Mouse (Mus musculus): ENCODE measurements at regions not wholly inside any gene's neighbourhood (a gene's known extent, or its start where the extent isn't known, plus 50 kb on each side); places are given as distances from the start of the nearest gene placed in this dataset.
"Not testable (repeated sequence)": the region's sequence is repeated elsewhere in the genome, so short reads cannot be mapped to it uniquely, and the experiment has no call there.

GRCm38 (mm10) chr16:55503273-55503672, 205.5 kb upstream of the Zpld1 start:
- H3K27me3 ChIP-seq = no peaks in the 10 kb centered on the region
- H3K9ac ChIP-seq = no peak overlapping the region
- ATAC-seq (ENCODE audit: borderline replicate concordance, extremely low read depth, low FRiP score, low TSS enrichment) = no peak
- H3K4me3 ChIP-seq = no peak overlapping the region
- H3K4me1 ChIP-seq = peaks cover 7% of the 10 kb centered on the region; the same call in 1 of the 2 replicates
- H3K27ac ChIP-seq = no peak overlapping the region
- no peaks in the 10 kb centered on the region for H3K36me3 ChIP-seq
- H3K9me3 ChIP-seq = no peaks in the 10 kb centered on the region
- no peak overlapping the region for H3K4me2 ChIP-seq

- H3K4me1 ChIP-seq; H3K9ac ChIP-seq; H3K4me3 ChIP-seq; H3K4me2 ChIP-seq; H3K9me3 ChIP-seq; H3K27me3 ChIP-seq; H3K36me3 ChIP-seq; H3K27ac ChIP-seq; ATAC-seq (ENCODE audit: borderline replicate concordance, extremely low read depth, low FRiP score, low TSS enrichment): not testable (repeated sequence)
Observed at GRCm38 (mm10) chr16:55499831-55500230, 202.0 kb upstream of the Zpld1 start.

DNA sequence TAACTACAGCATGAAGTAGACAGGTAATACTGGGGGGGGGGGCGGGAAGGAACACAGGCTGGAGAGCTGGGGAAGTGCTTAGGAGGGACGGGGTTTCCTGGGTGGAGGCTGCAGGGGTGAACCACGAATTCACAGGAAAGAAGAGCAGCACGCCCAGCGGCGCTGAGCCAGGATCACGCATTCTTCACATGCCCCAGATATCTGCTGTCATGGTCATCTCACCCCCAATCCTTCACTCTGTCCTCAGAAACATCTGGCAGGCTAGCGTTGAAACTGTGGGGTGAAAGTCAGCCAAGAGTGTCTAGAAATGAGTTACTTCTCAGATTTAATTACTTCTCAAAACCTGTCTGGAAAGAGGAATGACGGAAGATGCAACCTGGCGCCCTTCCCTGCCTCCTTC, 197.3 kb upstream of the Zpld1 start:
- H3K27ac ChIP-seq = no peak overlapping the region
- peak; percentile 42; the same call in 1 of the 2 replicates for ATAC-seq (ENCODE audit: borderline replicate concordance, extremely low read depth, low FRiP score, low TSS enrichment)
- no peaks in the 10 kb centered on the region for H3K36me3 ChIP-seq
- H3K9me3 ChIP-seq = no peaks in the 10 kb centered on the region
- no peaks in the 10 kb centered on the region for H3K27me3 ChIP-seq
- 51% methylated on average over 10 of the region's 10 CpGs for WGBS
- no peak overlapping the region for H3K9ac ChIP-seq
- no peak overlapping the region for H3K4me3 ChIP-seq
- no peaks in the 10 kb centered on the region for H3K4me1 ChIP-seq
- H3K4me2 ChIP-seq = no peak overlapping the region

DNA sequence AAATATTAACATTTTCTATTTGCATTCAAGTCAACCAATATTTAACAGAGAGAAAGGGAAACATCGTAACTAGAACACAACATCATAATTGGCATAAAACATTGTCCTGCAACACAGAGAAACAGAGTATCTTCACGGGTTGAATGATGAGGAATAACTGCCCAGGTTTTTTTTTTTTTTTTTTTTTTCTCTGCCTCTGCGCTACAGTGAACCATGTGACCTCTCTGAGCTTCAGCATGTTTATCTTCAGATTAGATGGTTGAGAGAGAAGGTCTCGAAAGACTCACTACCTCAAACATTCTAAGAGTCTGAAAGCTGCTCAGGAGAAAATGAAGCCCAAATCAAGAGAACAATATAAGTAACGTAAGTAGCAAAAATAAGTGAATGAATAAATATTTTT, 196.4 kb upstream of the Zpld1 start:
- 43% methylated on average over 5 of the region's 5 CpGs for WGBS
- Histone ChIP-seq H3K9ac (no peak overlapping the region), H3K27ac (no peak overlapping the region), H3K27me3 (no peaks in the 10 kb centered on the region), H3K4me1 (no peaks in the 10 kb centered on the region), H3K36me3 (no peaks in the 10 kb centered on the region), H3K9me3 (no peaks in the 10 kb centered on the region), H3K4me3 (no peak overlapping the region), H3K4me2 (no peak overlapping the region)
- no peak for ATAC-seq (ENCODE audit: borderline replicate concordance, extremely low read depth, low FRiP score, low TSS enrichment)

DNA sequence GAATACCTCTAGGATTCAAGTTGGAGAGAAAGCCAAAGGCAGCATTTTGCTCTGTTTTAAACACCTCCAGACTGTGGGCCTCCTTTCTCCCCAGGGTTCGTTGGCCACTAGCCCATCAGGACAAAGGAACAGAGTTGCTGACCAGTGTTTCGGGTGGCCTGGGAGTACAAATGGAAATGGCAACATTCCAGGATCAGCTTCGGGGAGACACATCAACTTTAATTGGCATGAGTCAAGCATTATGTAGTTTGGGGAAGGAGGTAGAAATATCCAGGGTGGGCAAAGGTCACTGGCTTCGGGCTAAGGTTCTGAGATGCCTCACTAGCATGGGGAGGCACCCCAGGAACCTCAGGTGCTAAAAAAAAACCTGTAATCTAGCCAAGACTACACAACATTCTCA, 194.3 kb upstream of the Zpld1 start:
- no peak overlapping the region for H3K4me2 ChIP-seq
- H3K4me1 ChIP-seq = no peaks in the 10 kb centered on the region
- 78% methylated on average over 4 of the region's 4 CpGs for WGBS
- no peak overlapping the region for H3K9ac ChIP-seq
- no peaks in the 10 kb centered on the region for H3K9me3 ChIP-seq
- no peak for ATAC-seq (ENCODE audit: borderline replicate concordance, extremely low read depth, low FRiP score, low TSS enrichment)
- no peaks in the 10 kb centered on the region for H3K27me3 ChIP-seq
- no peaks in the 10 kb centered on the region for H3K36me3 ChIP-seq
- H3K4me3 ChIP-seq = no peak overlapping the region
- no peak overlapping the region for H3K27ac ChIP-seq

GRCm38 (mm10) chr16:55484391-55484790, 186.6 kb upstream of the Zpld1 start:
- H3K4me2 ChIP-seq = no peak overlapping the region
- no peaks in the 10 kb centered on the region for H3K27me3 ChIP-seq
- WGBS = 58% methylated on average over 2 of the region's 2 CpGs
- H3K9ac ChIP-seq = no peak overlapping the region
- no peak overlapping the region for H3K27ac ChIP-seq
- H3K4me3 ChIP-seq = no peak overlapping the region
- no peaks in the 10 kb centered on the region for H3K9me3 ChIP-seq
- no peaks in the 10 kb centered on the region for H3K4me1 ChIP-seq
- H3K36me3 ChIP-seq = no peaks in the 10 kb centered on the region
- no peak for ATAC-seq (ENCODE audit: borderline replicate concordance, extremely low read depth, low FRiP score, low TSS enrichment)

DNA sequence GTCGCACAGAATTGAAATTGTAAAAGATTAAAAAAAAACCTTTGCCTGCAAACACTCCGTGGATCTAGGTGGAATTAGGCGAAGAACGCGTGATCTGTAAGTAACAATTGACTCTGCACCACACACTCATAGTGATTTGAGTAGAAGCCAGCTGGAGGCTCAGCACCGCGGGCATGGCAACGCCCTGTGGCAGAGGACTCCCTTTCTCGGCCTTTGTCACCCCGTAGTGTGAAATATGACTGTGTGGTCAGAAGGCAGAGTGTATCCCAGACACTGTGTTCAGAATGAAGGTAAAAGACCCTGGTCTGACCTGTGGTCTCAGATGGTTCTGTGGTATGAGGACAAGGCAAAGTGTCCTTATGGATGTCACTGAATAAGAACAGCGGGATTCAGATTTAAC, 183.0 kb upstream of the Zpld1 start:
- Histone ChIP-seq H3K27me3 (no peaks in the 10 kb centered on the region), H3K9me3 (no peaks in the 10 kb centered on the region), H3K4me2 (no peak overlapping the region), H3K4me3 (no peak overlapping the region), H3K36me3 (no peaks in the 10 kb centered on the region), H3K9ac (no peak overlapping the region), H3K4me1 (no peaks in the 10 kb centered on the region), H3K27ac (no peak overlapping the region)
- WGBS = 72% methylated on average over 11 of the region's 11 CpGs
- ATAC-seq (ENCODE audit: borderline replicate concordance, extremely low read depth, low FRiP score, low TSS enrichment) = no peak

DNA sequence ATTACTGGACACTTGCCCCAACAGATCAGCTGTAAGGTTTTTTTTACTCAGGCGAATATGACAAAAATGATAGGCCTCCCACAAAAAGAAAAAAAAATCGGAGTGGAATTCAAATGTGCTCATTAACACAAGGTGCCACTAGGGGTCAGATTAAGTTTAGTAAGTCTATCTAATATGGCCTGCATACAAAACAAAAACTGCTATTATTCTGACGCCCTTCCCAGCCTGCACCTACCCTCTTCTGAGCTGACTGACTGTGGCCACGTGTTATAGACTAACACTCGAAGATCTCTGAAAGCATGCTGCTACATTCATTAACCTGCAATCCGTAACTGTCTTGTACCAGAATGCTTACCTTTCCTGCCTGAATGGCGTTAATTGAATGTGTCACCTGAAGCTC, 182.5 kb upstream of the Zpld1 start:
- no peak for ATAC-seq (ENCODE audit: borderline replicate concordance, extremely low read depth, low FRiP score, low TSS enrichment)
- Histone ChIP-seq H3K4me1 (no peaks in the 10 kb centered on the region), H3K9ac (no peak overlapping the region), H3K27me3 (no peaks in the 10 kb centered on the region), H3K4me3 (no peak overlapping the region), H3K4me2 (no peak overlapping the region), H3K27ac (no peak overlapping the region), H3K9me3 (no peaks in the 10 kb centered on the region), H3K36me3 (no peaks in the 10 kb centered on the region)
- WGBS = 35% methylated on average over 7 of the region's 7 CpGs

- H3K9me3 ChIP-seq = no peaks in the 10 kb centered on the region
- H3K9ac ChIP-seq = no peak overlapping the region
- H3K36me3 ChIP-seq = no peaks in the 10 kb centered on the region
- no peak for ATAC-seq (ENCODE audit: borderline replicate concordance, extremely low read depth, low FRiP score, low TSS enrichment)
- WGBS = 22% methylated on average over 17 of the region's 17 CpGs
- H3K4me2 ChIP-seq = peak overlapping the region; percentile 33
- H3K27me3 ChIP-seq = no peaks in the 10 kb centered on the region
- no peaks in the 10 kb centered on the region for H3K4me1 ChIP-seq
- H3K27ac ChIP-seq = no peak overlapping the region
- H3K4me3 ChIP-seq = no peak overlapping the region
Observed at GRCm38 (mm10) chr16:55476544-55477208, 178.9 kb upstream of the Zpld1 start.

DNA sequence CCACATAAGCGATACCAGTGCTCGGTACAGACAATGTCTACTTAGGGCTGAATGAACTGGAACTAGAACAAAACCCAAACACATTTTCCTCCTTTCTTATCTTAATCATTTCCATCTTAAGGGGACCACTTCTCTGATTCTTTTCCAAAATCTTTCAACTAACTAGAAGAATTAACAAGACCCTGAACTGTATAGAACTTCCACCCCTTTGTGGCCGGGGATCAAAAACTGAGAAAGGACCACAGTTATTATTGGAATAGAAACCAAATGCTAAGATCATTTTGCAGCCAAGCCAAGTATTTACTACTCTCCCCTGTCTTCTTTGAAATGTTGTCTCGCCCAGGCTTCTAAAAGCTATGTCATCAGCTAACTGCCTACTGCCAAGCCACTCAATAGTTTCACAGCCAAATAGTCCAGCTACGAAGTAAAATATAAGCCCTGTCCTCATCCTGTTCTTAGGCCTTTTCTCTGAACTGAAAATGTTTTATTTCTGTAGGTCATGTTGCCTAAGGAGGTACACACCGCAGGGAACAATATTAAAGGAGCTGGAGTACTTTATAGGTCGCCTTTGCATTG, 177.3 kb upstream of the Zpld1 start:
- H3K9ac ChIP-seq = no peak overlapping the region
- H3K27ac ChIP-seq = no peak overlapping the region
- no peaks in the 10 kb centered on the region for H3K27me3 ChIP-seq
- 68% methylated on average over 7 of the region's 7 CpGs for WGBS
- no peak for ATAC-seq (ENCODE audit: borderline replicate concordance, extremely low read depth, low FRiP score, low TSS enrichment)
- H3K4me3 ChIP-seq = no peak overlapping the region
- no peaks in the 10 kb centered on the region for H3K36me3 ChIP-seq
- H3K4me1 ChIP-seq = no peaks in the 10 kb centered on the region
- H3K9me3 ChIP-seq = no peaks in the 10 kb centered on the region
- H3K4me2 ChIP-seq = no peak overlapping the region

- no peaks in the 10 kb centered on the region for H3K9me3 ChIP-seq
- no peak overlapping the region for H3K9ac ChIP-seq
- H3K27ac ChIP-seq = no peak overlapping the region
- H3K4me2 ChIP-seq = no peak overlapping the region
- peaks cover 2% of the 10 kb centered on the region; the same call in 1 of the 2 replicates for H3K4me1 ChIP-seq
- ATAC-seq (ENCODE audit: borderline replicate concordance, extremely low read depth, low FRiP score, low TSS enrichment) = no peak
- H3K4me3 ChIP-seq = no peak overlapping the region
- H3K36me3 ChIP-seq = no peaks in the 10 kb centered on the region
- 54% methylated on average over 4 of the region's 4 CpGs for WGBS
- H3K27me3 ChIP-seq = no peaks in the 10 kb centered on the region
Observed at GRCm38 (mm10) chr16:55471396-55471795, 173.6 kb upstream of the Zpld1 start.

GRCm38 (mm10) chr16:55470721-55471120, 172.9 kb upstream of the Zpld1 start:
- H3K36me3 ChIP-seq = no peaks in the 10 kb centered on the region
- no peak overlapping the region for H3K27ac ChIP-seq
- ATAC-seq (ENCODE audit: borderline replicate concordance, extremely low read depth, low FRiP score, low TSS enrichment) = no peak
- peaks cover 2% of the 10 kb centered on the region; the same call in 1 of the 2 replicates for H3K4me1 ChIP-seq
- no peak overlapping the region for H3K4me2 ChIP-seq
- H3K9ac ChIP-seq = no peak overlapping the region
- WGBS = 43% methylated on average over 13 of the region's 13 CpGs
- H3K27me3 ChIP-seq = no peaks in the 10 kb centered on the region
- H3K9me3 ChIP-seq = no peaks in the 10 kb centered on the region
- no peak overlapping the region for H3K4me3 ChIP-seq

GRCm38 (mm10) chr16:55469703-55470102, 171.9 kb upstream of the Zpld1 start:
- Histone ChIP-seq H3K27ac (no peak overlapping the region), H3K9me3 (no peaks in the 10 kb centered on the region), H3K4me2 (no peak overlapping the region), H3K9ac (no peak overlapping the region), H3K27me3 (no peaks in the 10 kb centered on the region), H3K36me3 (no peaks in the 10 kb centered on the region), H3K4me1 (peaks cover 2% of the 10 kb centered on the region; the same call in 1 of the 2 replicates), H3K4me3 (no peak overlapping the region)
- ATAC-seq (ENCODE audit: borderline replicate concordance, extremely low read depth, low FRiP score, low TSS enrichment) = no peak
- 45% methylated on average over 3 of the region's 3 CpGs for WGBS
